Mouse (Mus musculus) kidney, adult 2 months (tissue): ENCODE data around the gene Exoc7. TPM values are rescaled to one million over a fixed set of nuclear protein-coding genes. Genes with fewer than 3 reads are reported as not detected.

Source experiments
- DNase-seq: peaks from one replicate; pipeline ENCODE4 v3.0.0; 2021
- H3K27ac ChIP-seq: fragments of 200-500 bp; 2 replicates; pipeline ENCODE4 v1.5.1; 2012; ENCODE audit warnings: low read depth, low read length, control low read depth, inconsistent platforms; ENCODE audit not compliant: insufficient read depth
- H3K27me3 ChIP-seq: fragments of 200-500 bp; replicated peaks from 2 replicates; pipeline ENCODE4 v1.6.1; 2012; ENCODE audit warnings: mild to moderate bottlenecking, moderate library complexity, low read length, inconsistent platforms; ENCODE audit not compliant: control insufficient read depth, insufficient read depth
- H3K36me3 ChIP-seq: fragments of 200-500 bp; 2 replicates; pipeline ENCODE4 v1.6.1; 2012; ENCODE audit warnings: mild to moderate bottlenecking, moderate library complexity, low read length, inconsistent platforms; ENCODE audit not compliant: control insufficient read depth, insufficient read depth
- H3K4me1 ChIP-seq: fragments of 200-500 bp; 2 replicates; pipeline ENCODE4 v1.6.1; 2011; ENCODE audit warnings: low read length; ENCODE audit not compliant: control insufficient read depth, insufficient read depth
- H3K4me3 ChIP-seq: fragments of 200-500 bp; 2 replicates; pipeline ENCODE4 v1.5.1; 2011; ENCODE audit warnings: mild to moderate bottlenecking, low read depth, low read length, control low read depth; ENCODE audit not compliant: insufficient read depth
- CTCF ChIP-seq: fragments of 200-500 bp; conservative IDR thresholded peaks from 2 replicates; pipeline ENCODE4 v1.5.1; 2011; ENCODE audit warnings: low read depth, mild to moderate bottlenecking, control low read depth, low read length, moderate library complexity, mixed read lengths; ENCODE audit not compliant: insufficient read depth, insufficient read length
- POLR2A ChIP-seq: fragments of 200-500 bp; IDR thresholded peaks from one replicate; pipeline ENCODE4 v1.6.1; 2011; ENCODE audit warnings: low read depth, low read length, control low read depth
- WGBS: fragments of 180-500 bp; shearing (Covaris S2); methylation state at CpG from one replicate; pipeline ENCODE4 v1.1.7; 2018; 5-methylcytosine and 5-hydroxymethylcytosine counted together
- polyA plus RNA-seq: library from polyadenylated mRNA; depleted of rRNA; stranded (reverse); fragments of >200 nt; gene quantifications from 2 replicates; pipeline ENCODE4 v1.2.3, GENCODE M21; 2012

The Exoc7 gene
- polyA plus RNA-seq, 1 experiment = 33.5 TPM

GRCm38 (mm10) chr11:116309601-116310000 is 2.6 kb upstream of the Exoc7 start:
- TF ChIP-seq POLR2A = no peak
- TF ChIP-seq CTCF = no peak

GRCm38 (mm10) chr11:116307762-116308531 is 914 bp upstream of the Exoc7 start:
- H3K36me3 ChIP-seq = no peaks in the 10 kb centered on the region
- H3K27me3 ChIP-seq = no peaks in the 10 kb centered on the region
- 93% methylated on average over 12 of the region's 12 CpGs for WGBS
- H3K4me1 ChIP-seq = peaks cover 7% of the 10 kb centered on the region; the same call in 1 of the 2 replicates
- no peak overlapping the region for H3K27ac ChIP-seq
- no peak overlapping the region for H3K4me3 ChIP-seq
- no peak for TF ChIP-seq CTCF
- no peak for TF ChIP-seq POLR2A
- no peak for DNase-seq

More at GRCm38 (mm10) chr11:116309601-116310000, 2.6 kb upstream of the Exoc7 start:
- peaks cover 7% of the 10 kb centered on the region; the same call in 1 of the 2 replicates for H3K4me1 ChIP-seq
- H3K27me3 ChIP-seq = no peaks in the 10 kb centered on the region
- no peak overlapping the region for H3K4me3 ChIP-seq
- no peaks in the 10 kb centered on the region for H3K36me3 ChIP-seq
- WGBS = 76% methylated on average over 3 of the region's 3 CpGs
- H3K27ac ChIP-seq = no peak overlapping the region
- no peak for DNase-seq

- H3K4me1 ChIP-seq = peaks cover 7% of the 10 kb centered on the region; the same call in 1 of the 2 replicates
- H3K27ac ChIP-seq = peak overlapping the region; percentile 33; the same call in 1 of the 2 replicates
- WGBS = 1% methylated on average over 53 of the region's 53 CpGs
- no peaks in the 10 kb centered on the region for H3K27me3 ChIP-seq
- H3K36me3 ChIP-seq = no peaks in the 10 kb centered on the region; the same call in 1 of the 2 replicates
- peak overlapping the region; percentile 90 for H3K4me3 ChIP-seq
- peak; percentile 96 for DNase-seq
- TF ChIP-seq POLR2A (peak; percentile 33), CTCF (no peak)
These were observed 679 bp downstream of the Exoc7 start for GRCm38 (mm10) chr11:116306126-116306982.

- WGBS = 96% methylated on average over 2 of the region's 2 CpGs
- Histone ChIP-seq H3K27me3 (no peaks in the 10 kb centered on the region), H3K4me3 (no peak overlapping the region), H3K27ac (no peak overlapping the region), H3K4me1 (peaks cover 7% of the 10 kb centered on the region; the same call in 1 of the 2 replicates), H3K36me3 (no peaks in the 10 kb centered on the region; the same call in none of the 2 replicates)
- no peak for DNase-seq
- TF ChIP-seq POLR2A = no peak
- TF ChIP-seq CTCF = no peak
These were observed 1.6 kb downstream of the Exoc7 start for GRCm38 (mm10) chr11:116305423-116305822.

GRCm38 (mm10) chr11:116298621-116299020 is 8.4 kb downstream of the Exoc7 start:
- no peaks in the 10 kb centered on the region; the same call in none of the 2 replicates for H3K36me3 ChIP-seq
- 95% methylated on average over 6 of the region's 6 CpGs for WGBS

GRCm38 (mm10) chr11:116298221-116298620 is 8.8 kb downstream of the Exoc7 start:
- TF ChIP-seq POLR2A (no peak), CTCF (no peak)
- DNase-seq = no peak
- WGBS = 93% methylated on average over 11 of the region's 11 CpGs
- Histone ChIP-seq H3K27me3 (no peaks in the 10 kb centered on the region), H3K4me3 (no peak overlapping the region), H3K27ac (no peak overlapping the region), H3K36me3 (no peaks in the 10 kb centered on the region; the same call in none of the 2 replicates), H3K4me1 (no peaks in the 10 kb centered on the region)

More at GRCm38 (mm10) chr11:116298621-116299020, 8.4 kb downstream of the Exoc7 start:
- Histone ChIP-seq H3K27ac (no peak overlapping the region), H3K27me3 (no peaks in the 10 kb centered on the region), H3K4me1 (no peaks in the 10 kb centered on the region), H3K4me3 (no peak overlapping the region)
- no peak for TF ChIP-seq CTCF
- TF ChIP-seq POLR2A = no peak
- no peak for DNase-seq
